Mouse (Mus musculus) lung, embryonic 16.5 days (tissue): Measurements from ENCODE around the gene Mgat3. TPM values are rescaled to one million over a fixed set of nuclear protein-coding genes. Genes with fewer than 3 reads are reported as not detected.

ENCODE experiments used
- ATAC-seq: fragments of 200-750 bp; cut with Nextera tagmentation; 2 replicates; pipeline ENCODE4 v1.8.0; 2017; ENCODE audit warnings: low read depth, mild to moderate bottlenecking, moderate library complexity
- H3K27ac ChIP-seq: fragments of 300-500 bp; sonication (generic); 2 replicates; pipeline ENCODE4 v1.5.1; 2014; ENCODE audit warnings: mild to moderate bottlenecking, control low read depth, low read length
- H3K27me3 ChIP-seq: fragments of 300-500 bp; sonication (generic); 2 replicates; pipeline ENCODE4 v1.6.1; 2014; ENCODE audit warnings: low read depth, low read length, mixed read lengths; ENCODE audit not compliant: control insufficient read depth, insufficient read depth
- H3K36me3 ChIP-seq: fragments of 300-500 bp; sonication (generic); 2 replicates; pipeline ENCODE4 v1.6.1; 2014; ENCODE audit warnings: low read length; ENCODE audit not compliant: control insufficient read depth, insufficient read depth
- H3K4me1 ChIP-seq: fragments of 300-500 bp; sonication (generic); replicated peaks from 2 replicates; pipeline ENCODE4 v1.6.1; 2014; ENCODE audit warnings: low read length, mixed read lengths; ENCODE audit not compliant: control insufficient read depth, insufficient read depth
- H3K4me2 ChIP-seq: fragments of 300-500 bp; sonication (generic); 2 replicates; pipeline ENCODE4 v1.6.1; 2014; ENCODE audit warnings: low read depth, low read length, control low read depth
- H3K4me3 ChIP-seq: fragments of 300-500 bp; sonication (generic); 2 replicates; pipeline ENCODE4 v1.5.1; 2014; ENCODE audit warnings: mild to moderate bottlenecking, low read length, control low read depth
- H3K9ac ChIP-seq: fragments of 300-500 bp; sonication (generic); 2 replicates; pipeline ENCODE4 v1.6.1; 2014; ENCODE audit warnings: low read length, control low read depth
- H3K9me3 ChIP-seq: fragments of 300-500 bp; sonication (generic); 2 replicates; pipeline ENCODE4 v1.6.1; 2016; ENCODE audit warnings: low read length; ENCODE audit not compliant: control insufficient read depth
- WGBS: fragments of 180-500 bp; shearing (Covaris S2); extraction: QIAGEN DNeasy Blood & Tissue Kit; methylation state at CpG from one replicate; pipeline ENCODE4 v1.1.7; 2014; 5-methylcytosine and 5-hydroxymethylcytosine counted together
- polyA plus RNA-seq: library from polyadenylated mRNA; unstranded; fragments of >200 nt; fragmentation: Nextera tagmentation; extraction: Ambion mirVana; gene quantifications from 2 replicates; pipeline ENCODE4 v1.2.1, GENCODE M21; 2015

Mgat3 gene
- polyA plus RNA-seq, 1 experiment from 2014 or later = 4.3 TPM

GRCm38 (mm10) chr15:80134450-80134847 is 39.1 kb upstream of the Mgat3 start:
- Histone ChIP-seq H3K36me3 (no peaks in the 10 kb centered on the region), H3K4me3 (peak overlapping the region; percentile 66), H3K27me3 (no peaks in the 10 kb centered on the region), H3K4me1 (peaks cover 22% of the 10 kb centered on the region), H3K9ac (peak overlapping the region; percentile 84), H3K4me2 (peak overlapping the region; percentile 79), H3K27ac (peak overlapping the region; percentile 99; the same call in 1 of the 2 replicates), H3K9me3 (no peaks in the 10 kb centered on the region)
- no peak for ATAC-seq
- WGBS = 55% methylated on average over 9 of the region's 9 CpGs

GRCm38 (mm10) chr15:80135499-80135898 is 38.0 kb upstream of the Mgat3 start:
- no peaks in the 10 kb centered on the region for H3K27me3 ChIP-seq
- H3K4me3 ChIP-seq = no peak overlapping the region
- ATAC-seq = no peak
- H3K9me3 ChIP-seq = no peaks in the 10 kb centered on the region
- H3K36me3 ChIP-seq = no peaks in the 10 kb centered on the region
- peaks cover 22% of the 10 kb centered on the region for H3K4me1 ChIP-seq
- WGBS = 95% methylated on average over 2 of the region's 2 CpGs
- H3K27ac ChIP-seq = no peak overlapping the region
- H3K9ac ChIP-seq = no peak overlapping the region
- no peak overlapping the region for H3K4me2 ChIP-seq

GRCm38 (mm10) chr15:80136645-80137044 is 36.9 kb upstream of the Mgat3 start:
- no peak for ATAC-seq
- no peak overlapping the region for H3K4me2 ChIP-seq
- peaks cover 22% of the 10 kb centered on the region for H3K4me1 ChIP-seq
- H3K9me3 ChIP-seq = no peaks in the 10 kb centered on the region
- WGBS = 90% methylated on average over 3 of the region's 3 CpGs
- no peak overlapping the region for H3K4me3 ChIP-seq
- H3K27me3 ChIP-seq = no peaks in the 10 kb centered on the region
- H3K9ac ChIP-seq = no peak overlapping the region
- peaks cover 7% of the 10 kb centered on the region for H3K36me3 ChIP-seq
- H3K27ac ChIP-seq = no peak overlapping the region

GRCm38 (mm10) chr15:80137945-80138791 is 35.4 kb upstream of the Mgat3 start:
- Histone ChIP-seq H3K36me3 (peaks cover 10% of the 10 kb centered on the region), H3K4me2 (no peak overlapping the region), H3K4me3 (no peak overlapping the region), H3K9ac (no peak overlapping the region), H3K4me1 (peaks cover 22% of the 10 kb centered on the region), H3K27ac (peak overlapping the region; percentile 21), H3K9me3 (0 out of 2 replicates have a peak, but pooled peaks cover 2% of the 10 kb centered on the region), H3K27me3 (no peaks in the 10 kb centered on the region)
- WGBS = 48% methylated on average over 17 of the region's 17 CpGs
- ATAC-seq = no peak

- H3K27me3 ChIP-seq = no peaks in the 10 kb centered on the region
- peaks cover 15% of the 10 kb centered on the region; the same call in 1 of the 2 replicates for H3K4me1 ChIP-seq
- no peak overlapping the region for H3K27ac ChIP-seq
- peaks cover 10% of the 10 kb centered on the region for H3K36me3 ChIP-seq
- H3K9me3 ChIP-seq = 0 out of 2 replicates have a peak, but pooled peaks cover 2% of the 10 kb centered on the region
- no peak overlapping the region for H3K4me2 ChIP-seq
- whole genome bisulfite sequencing = 71% methylated on average over 2 of the region's 2 CpGs
- no peak for ATAC-seq
- H3K9ac ChIP-seq = no peak overlapping the region
- H3K4me3 ChIP-seq = no peak overlapping the region
Measured at GRCm38 (mm10) chr15:80140302-80140701, 33.2 kb upstream of the Mgat3 start.

- Histone ChIP-seq H3K4me2 (no peak overlapping the region), H3K9me3 (0 out of 2 replicates have a peak, but pooled peaks cover 2% of the 10 kb centered on the region), H3K36me3 (peaks cover 10% of the 10 kb centered on the region), H3K27me3 (no peaks in the 10 kb centered on the region), H3K27ac (no peak overlapping the region), H3K4me3 (no peak overlapping the region), H3K4me1 (peaks cover 15% of the 10 kb centered on the region; the same call in 1 of the 2 replicates), H3K9ac (no peak overlapping the region)
- ATAC-seq = no peak
- 83% methylated on average over 3 of the region's 3 CpGs for WGBS
Measured at GRCm38 (mm10) chr15:80140878-80141277, 32.6 kb upstream of the Mgat3 start.

GRCm38 (mm10) chr15:80142130-80142529 is 31.4 kb upstream of the Mgat3 start:
- peaks cover 10% of the 10 kb centered on the region for H3K36me3 ChIP-seq
- H3K27me3 ChIP-seq = no peaks in the 10 kb centered on the region
- 0 out of 2 replicates have a peak, but pooled peaks cover 2% of the 10 kb centered on the region for H3K9me3 ChIP-seq
- no peak overlapping the region for H3K4me3 ChIP-seq
- no peak overlapping the region for H3K27ac ChIP-seq
- no peak overlapping the region for H3K9ac ChIP-seq
- no peak overlapping the region for H3K4me2 ChIP-seq
- no peak for ATAC-seq
- H3K4me1 ChIP-seq = peaks cover 15% of the 10 kb centered on the region; the same call in 1 of the 2 replicates
- WGBS = 95% methylated on average over 3 of the region's 3 CpGs

- Histone ChIP-seq H3K4me2 (no peak overlapping the region), H3K27ac (no peak overlapping the region)
- 88% methylated on average over 6 of the region's 6 CpGs for WGBS
Measured at GRCm38 (mm10) chr15:80143760-80144159, 29.8 kb upstream of the Mgat3 start.

GRCm38 (mm10) chr15:80145397-80145796 is 28.1 kb upstream of the Mgat3 start:
- Histone ChIP-seq H3K36me3 (peaks cover 19% of the 10 kb centered on the region), H3K4me2 (no peak overlapping the region), H3K27ac (no peak overlapping the region), H3K9ac (no peak overlapping the region), H3K27me3 (no peaks in the 10 kb centered on the region), H3K9me3 (0 out of 2 replicates have a peak, but pooled peaks cover 2% of the 10 kb centered on the region), H3K4me1 (no peaks in the 10 kb centered on the region), H3K4me3 (no peak overlapping the region)
- ATAC-seq = no peak
- 81% methylated on average over 5 of the region's 5 CpGs for WGBS

More at GRCm38 (mm10) chr15:80143760-80144159, 29.8 kb upstream of the Mgat3 start:
- Histone ChIP-seq H3K27me3 (no peaks in the 10 kb centered on the region), H3K4me1 (peaks cover 3% of the 10 kb centered on the region; the same call in 1 of the 2 replicates), H3K9me3 (0 out of 2 replicates have a peak, but pooled peaks cover 2% of the 10 kb centered on the region), H3K9ac (no peak overlapping the region), H3K36me3 (peaks cover 10% of the 10 kb centered on the region), H3K4me3 (no peak overlapping the region)
- ATAC-seq = no peak
